Mouse (Mus musculus) hematopoietic stem cell, adult 5-6 weeks (primary cell): ENCODE data around the gene Pcbp2. TPM values are rescaled to one million over a fixed set of nuclear protein-coding genes. Genes with fewer than 3 reads are reported as not detected.

ENCODE experiments used
- ATAC-seq, 2 experiments: fragments of 125-278 bp in 1 of 2; replicated peaks in 1 of 2; 2 replicates each; pipeline ENCODE4 v1.8.0; 2016 to 2017; ENCODE audit warnings: inconsistent platforms in 2 of 2, mild to moderate bottlenecking in 2 of 2, moderate number of reproducible peaks in 2 of 2, low read depth in 1 of 2, moderate TSS enrichment in 1 of 2; ENCODE audit not compliant: low FRiP score in 2 of 2, poor library complexity in 2 of 2, severe bottlenecking in 2 of 2, insufficient read depth in 1 of 2, low TSS enrichment in 1 of 2
- total RNA-seq: library from RNA; stranded (forward); fragments of 172-1452, 232-1000 nt; gene quantifications from 2 replicates; pipeline ENCODE4 v1.2.3, GENCODE M21; 2017

The Pcbp2 gene
- total RNA-seq, result 228 and 317 TPM in 2 replicates

DNA sequence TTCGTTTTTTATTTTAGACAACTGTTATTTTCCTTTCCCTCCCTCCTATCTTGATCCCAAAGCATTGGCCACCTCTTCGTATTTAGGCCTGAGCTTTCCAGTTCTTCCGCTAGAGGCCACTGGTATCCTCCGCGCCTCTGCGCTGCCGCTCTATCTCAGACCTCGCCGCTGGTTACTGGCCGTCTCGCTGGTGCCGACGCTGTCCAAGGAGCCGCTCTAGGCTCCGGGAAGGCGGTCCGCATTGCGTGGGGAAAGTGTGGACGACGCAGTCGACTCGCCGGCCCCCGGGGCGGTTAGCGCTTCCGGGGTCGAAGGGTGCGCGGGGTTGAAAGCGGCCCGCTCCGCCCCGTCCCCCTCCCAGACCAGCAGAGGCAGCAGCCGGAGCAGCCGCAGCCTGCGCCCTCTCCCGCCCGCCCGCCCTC, at the start of gene Pcbp2:
Gene Pcbp2 (plus strand): TSS at position 357 of the 422 bp plus-strand sequence.
- peak; percentile 98 for ATAC-seq

DNA sequence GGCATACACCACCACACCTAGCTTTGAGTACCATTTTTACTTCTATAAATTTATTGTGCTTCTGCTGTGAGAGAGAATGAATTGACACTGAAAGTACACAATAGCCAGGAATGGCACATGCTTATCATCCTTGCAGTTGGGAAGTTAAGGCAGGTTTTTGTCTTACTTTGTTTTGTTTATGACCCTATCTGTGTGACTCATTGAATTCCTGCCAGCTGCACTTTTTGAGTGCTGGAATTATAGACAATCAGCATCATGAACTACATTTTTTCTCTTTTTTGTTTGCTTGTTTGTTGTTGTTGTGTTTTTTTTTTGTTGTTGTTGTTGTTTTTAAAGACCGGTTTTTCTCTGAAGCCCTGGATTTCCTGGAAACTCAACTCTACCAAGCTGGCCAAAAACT, 49.4 kb upstream of the Pcbp2 start:
- ATAC-seq, result no peak

DNA sequence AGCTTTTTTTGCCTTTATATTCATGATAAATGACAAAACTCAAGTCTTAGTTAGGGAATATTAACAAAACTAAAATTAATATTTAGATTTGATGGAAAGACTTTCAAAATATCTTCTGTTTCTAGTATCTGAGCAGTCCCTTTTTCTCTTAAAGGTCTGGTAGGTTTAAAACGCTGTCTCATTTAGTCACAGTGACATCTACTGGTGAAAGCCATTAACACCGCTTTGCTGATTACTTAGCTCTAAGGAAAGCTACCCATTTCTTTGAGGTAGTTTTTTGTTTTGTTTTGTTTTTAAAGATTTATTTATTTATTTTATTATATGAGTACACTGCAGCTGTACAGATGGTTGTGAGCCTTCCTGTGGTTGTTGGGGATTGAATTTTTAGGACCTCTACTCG, 48.9 kb upstream of the Pcbp2 start:
- peak in 1 of 2 experiments; percentile 73; a peak in 2 of 4 replicates for ATAC-seq

DNA sequence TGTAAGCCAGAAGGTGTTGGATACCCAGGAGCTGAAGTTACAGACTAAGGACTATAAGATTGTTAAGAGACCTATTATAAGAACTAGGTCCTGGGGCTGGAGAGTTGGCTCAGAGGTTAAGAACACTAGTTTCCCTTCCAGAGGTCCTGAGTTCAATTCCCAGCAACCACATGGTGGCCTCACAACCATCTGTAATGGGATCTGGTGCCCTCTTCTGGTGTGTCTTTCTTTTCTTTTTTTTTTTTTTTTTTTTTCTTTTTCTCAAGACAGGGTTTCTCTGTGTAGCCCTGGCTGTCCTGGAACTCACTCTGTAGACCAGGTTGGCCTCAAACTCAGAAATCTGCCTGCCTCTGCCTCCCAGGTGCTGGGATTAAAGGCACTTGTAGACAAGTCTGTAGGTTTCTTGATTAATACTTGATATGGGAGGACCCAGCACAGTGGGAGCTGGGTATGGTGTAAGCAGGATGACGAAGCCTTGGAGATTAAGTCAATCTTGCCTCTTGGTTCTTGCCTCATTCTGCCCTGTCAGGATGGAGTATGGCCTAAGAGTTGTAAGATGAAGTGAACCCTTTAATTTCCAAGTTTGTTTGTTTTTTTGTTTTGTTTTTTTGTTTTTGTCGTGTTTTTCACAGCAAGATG, 46.6 kb upstream of the Pcbp2 start:
- ATAC-seq, result no peak

DNA sequence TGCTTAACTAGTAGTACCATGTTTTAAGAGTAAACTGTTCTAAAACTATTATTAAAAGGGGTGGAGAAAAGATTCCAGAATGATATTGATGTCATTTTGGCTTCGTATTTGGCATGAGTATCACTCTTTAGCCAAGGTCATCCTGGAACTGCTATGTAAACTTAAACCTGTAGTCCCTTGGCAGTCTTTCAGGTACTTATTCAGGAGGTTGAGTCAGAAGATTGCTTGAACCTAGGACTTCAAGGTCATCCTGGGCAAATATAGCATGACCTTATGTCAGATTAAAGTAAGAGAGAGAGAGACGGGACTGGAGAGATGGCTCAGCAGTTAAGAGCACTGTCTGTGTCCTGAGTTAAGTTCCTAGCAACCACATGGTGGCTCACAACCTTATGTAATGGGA, 45.7 kb upstream of the Pcbp2 start:
- no peak for ATAC-seq

DNA sequence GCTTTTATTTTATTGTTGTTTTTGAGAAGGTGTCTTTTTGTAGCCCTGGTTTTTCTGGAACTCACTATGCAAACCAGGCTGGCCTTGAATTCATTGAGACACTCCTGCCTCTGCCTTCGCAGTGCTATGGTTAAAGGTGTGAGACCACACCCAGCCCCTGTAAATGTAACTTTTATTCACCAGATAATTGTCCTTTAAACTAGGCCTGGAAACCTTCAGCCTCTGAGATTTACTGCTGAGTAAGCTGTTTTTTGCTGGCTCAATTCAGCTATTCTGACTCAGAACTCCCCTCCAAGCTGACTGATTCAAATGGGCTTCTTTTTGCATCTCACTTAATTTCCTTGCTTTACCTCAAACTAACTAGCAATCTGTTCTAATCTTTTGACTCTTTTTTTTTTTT, 43.4 kb upstream of the Pcbp2 start:
- no peak for ATAC-seq

DNA sequence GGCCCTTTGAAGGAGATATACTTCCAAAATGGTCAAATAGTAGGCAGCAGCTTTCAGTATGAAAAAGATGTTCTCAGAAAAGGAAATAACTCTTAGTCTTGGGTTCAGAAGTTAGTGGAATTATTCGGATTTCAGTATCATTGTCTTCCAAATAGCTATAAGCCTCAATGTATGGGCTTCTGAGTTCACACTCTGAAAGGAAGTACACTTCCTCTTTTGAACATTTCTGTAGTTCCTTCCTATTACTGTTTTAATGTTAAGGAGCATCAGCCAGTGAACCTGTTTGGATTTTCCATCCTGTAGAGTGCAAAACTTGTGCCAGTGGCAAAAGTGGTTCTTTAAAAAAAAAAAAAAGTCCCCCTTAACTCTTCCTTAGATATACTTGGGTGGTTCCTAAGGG, 38.3 kb upstream of the Pcbp2 start:
- no peak for ATAC-seq

DNA sequence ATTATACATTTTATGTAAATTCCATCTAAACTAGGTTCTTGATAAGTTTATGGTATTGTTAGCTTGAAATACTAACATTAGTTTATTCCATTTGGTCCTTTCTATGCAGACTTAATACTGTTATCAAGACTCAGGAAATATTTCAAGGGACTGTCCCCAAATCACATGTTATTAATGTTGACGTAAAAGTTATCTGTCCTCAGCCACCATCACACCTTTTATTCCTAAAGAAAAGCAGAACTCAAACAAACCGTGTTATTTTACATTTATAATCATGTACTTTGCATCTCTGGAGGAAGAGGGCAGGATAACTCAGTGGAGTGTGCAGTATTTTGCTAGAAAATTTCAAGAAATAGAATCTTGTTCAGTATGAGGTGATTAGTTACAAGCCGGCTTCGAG, 37.2 kb upstream of the Pcbp2 start:
- no peak for ATAC-seq

DNA sequence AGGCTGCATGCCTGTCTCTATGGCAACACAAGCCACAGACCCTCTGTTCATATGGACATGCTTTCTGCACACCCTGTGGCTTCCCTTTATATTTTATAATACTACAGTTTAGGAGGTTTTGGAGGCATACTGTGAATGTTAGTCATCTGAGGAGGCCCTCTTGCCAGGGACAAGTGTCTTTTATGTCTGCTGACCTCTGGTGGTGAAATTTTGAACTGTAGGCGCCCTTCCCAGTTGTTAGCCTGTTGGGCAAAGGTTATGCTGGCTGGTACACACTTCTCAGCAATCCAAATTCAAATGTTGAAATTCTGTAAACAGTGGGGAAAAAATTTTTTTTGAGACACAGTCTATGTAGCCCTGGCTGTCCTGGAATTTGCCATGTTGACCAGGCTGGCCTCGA, 27.8 kb upstream of the Pcbp2 start:
- peak; percentile 71 to 82 for ATAC-seq

DNA sequence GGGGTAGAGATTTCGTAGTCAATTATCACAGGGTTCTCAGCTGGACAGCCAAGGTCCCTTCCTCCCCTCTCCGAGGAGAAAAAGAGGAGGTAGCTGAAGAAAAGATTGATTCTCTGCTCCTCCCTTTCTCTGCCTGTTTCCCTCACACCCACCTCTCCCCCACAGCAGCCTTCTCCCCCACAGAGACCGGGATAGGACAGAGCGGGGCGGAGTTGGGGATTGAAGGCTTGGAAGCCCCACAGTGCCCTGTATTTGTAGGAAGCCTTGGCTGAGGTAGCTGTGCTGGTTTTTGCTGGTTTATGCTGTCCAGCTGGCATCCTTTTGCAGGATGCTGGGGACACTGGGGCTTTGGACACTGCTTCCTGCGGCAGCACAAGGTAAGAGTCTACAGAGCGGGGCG, 25.2 kb upstream of the Pcbp2 start, which contains the start of gene Amhr2:
Gene Amhr2 (plus strand): TSS at position 222 of the 400 bp plus-strand sequence.
- no peak for ATAC-seq

DNA sequence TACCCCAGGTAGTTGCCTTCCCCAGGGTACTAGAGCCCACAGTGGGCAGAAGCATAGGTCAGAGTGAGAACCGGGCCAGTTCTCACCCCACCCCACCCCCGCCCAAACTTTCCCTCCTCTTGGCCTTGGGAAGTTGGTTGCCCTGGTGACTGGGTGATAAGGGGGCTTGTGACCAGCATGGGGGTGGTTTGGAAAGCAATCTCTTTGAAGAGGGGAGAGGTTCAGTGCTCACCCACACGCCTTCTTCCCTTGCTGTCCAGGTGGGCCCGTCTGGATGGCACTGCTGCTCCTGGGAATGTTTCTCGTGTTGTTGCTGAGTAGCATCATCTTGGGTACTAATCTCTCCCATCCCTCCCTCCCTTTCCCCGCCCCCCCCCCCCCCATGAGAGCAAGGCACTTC, 23.9 kb upstream of the Pcbp2 start:
- ATAC-seq, result no peak

DNA sequence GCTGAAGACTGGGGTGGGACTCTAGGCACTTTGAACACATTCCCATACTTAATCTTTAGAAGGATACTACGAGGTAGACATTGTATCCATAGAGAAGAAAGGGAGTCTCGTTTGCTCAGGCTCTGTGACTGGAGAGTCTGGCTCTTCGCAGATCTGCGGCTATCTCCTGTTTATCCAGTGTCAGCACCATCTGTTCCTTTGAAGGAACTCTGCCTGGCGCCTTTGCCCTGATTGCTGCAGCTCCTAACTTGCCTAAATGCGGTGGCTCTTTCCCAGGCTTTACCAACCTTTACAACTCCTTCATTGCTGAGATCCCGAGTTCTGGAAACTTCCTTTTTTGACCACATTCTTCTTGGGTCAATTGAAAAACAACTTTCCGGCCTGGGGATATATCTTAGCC, 21.0 kb upstream of the Pcbp2 start:
- ATAC-seq, result no peak

DNA sequence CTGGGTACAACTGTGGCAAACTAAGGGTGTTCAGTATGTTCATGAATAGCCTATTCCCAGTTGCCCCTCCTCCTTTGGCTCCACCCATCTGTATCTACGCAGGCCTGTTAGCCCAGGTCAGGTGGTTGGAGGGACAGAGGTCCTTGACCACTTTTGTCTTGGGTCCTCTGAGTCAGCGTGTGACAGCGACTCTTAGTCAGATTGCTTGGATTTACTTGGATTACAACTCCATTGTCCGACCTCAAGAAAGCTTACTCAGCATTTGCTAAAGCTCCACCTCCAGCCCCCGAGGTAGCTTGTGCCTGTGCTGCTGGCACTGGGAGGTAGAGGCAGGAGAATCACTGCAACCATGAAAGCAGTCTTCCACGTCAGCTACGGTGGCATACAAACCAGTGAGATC, 19.4 kb upstream of the Pcbp2 start:
- no peak for ATAC-seq

DNA sequence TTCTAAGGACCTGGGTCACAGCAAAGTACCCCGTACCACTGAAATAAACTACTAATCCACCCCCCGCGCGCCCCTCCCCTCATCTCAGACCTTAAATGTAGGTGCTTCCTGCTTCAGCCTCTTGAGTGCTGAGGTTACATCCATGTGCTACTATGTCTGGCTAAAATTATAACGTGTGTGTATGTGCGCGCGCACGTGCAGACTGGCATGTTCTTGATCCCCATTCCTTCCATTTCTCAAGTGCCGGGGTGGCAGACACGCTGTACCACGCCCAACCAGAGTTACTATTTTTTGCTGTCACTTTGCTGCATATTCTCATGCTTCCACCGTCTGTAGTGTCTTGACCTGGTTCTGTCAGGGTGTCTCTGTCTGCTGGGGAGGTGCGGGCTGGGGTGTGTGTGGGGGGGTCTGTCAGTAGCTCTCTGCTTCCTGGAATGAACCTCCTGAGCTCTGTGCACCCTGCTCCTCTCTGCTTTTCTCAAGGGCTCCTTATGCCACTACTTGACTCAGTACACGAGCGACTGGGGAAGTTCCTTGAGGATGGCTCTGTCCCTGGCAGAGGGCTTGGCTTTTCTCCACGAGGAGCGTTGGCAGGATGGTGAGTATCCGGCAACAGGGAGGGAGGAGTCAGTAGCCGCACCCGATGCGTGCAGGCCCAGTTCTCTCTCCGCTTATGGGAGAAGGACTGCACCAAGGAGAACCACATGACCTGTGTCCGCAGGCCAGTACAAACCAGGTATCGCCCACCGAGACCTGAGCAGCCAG, 18.5 kb upstream of the Pcbp2 start:
- ATAC-seq, result no peak

DNA sequence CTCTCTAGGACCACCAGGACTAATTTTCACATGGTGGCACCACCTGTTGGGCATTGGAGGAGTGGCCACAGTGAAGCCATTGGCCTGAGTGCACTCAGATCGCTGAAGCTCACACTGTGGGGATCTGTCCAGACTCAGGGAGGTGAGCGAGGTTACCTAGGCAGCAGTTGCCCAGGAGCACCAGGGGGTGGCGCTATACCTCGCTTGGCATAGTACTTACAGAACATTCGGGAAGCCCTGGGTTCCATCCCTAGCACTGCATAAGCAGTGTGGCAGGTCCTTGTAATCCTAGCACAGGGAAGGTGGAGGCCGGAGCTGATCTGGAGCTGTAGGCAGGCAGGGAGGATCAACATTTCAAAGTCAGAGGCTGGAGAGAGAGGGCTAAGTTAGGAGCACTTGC, 14.3 kb upstream of the Pcbp2 start:
- ATAC-seq, result no peak

DNA sequence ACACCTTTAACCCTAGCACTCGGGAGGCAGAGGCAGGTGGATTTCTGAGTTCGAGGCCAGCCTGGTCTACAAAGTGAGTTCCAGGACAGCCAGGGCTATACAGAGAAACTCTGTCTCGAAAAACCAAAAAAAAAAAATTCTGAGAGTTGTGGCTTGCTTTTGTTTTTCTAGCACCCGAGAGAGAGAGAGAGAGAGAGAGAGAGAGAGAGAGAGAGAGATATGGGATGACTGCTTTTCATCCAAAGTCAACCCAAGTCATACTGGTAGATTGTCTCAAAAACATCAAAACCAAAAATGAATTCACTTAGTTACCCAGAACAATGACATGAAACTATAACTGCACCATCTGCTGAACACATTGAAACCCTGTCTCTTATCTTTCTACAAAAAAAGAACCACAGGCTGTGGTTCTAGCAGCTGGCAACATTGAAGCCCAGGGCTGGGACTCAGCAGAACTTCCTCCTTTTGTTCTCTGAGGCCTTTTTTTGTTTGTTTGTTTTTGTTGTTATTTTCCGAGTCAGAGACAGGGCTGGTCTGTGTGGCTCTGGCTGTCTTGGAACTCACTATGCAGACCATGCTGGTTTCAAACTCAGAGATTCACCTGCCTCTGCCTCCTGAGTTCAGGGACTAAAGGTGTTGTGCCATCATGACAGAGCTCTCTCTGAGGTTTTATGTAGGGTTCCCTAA, 12.1 kb upstream of the Pcbp2 start:
- ATAC-seq, result peak; percentile 51 to 65

DNA sequence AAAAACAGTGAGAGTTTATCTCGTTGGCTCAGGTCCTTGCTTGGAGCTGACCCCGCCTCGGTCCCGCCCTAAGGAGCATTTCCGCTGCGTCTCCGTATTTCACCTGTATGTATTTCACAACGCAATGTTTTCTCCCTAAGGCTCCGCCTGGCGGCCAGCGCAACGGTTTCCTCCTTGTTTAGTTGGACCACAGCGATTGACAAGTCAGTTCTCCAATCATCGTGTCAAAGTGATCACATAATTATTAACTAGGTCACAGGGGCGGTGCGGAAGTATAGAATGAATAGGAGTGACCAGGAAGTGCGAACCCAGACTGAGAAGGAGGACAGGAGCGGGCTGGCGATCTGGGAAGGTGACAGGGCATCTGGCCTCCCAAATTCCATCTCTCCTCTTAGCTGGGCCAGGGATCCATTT, 11.4 kb upstream of the Pcbp2 start, which contains the start of gene Prr13:
Gene Prr13 (plus strand): TSS at position 125 of the 414 bp plus-strand sequence.
- peak; percentile 72 to 87 for ATAC-seq

DNA sequence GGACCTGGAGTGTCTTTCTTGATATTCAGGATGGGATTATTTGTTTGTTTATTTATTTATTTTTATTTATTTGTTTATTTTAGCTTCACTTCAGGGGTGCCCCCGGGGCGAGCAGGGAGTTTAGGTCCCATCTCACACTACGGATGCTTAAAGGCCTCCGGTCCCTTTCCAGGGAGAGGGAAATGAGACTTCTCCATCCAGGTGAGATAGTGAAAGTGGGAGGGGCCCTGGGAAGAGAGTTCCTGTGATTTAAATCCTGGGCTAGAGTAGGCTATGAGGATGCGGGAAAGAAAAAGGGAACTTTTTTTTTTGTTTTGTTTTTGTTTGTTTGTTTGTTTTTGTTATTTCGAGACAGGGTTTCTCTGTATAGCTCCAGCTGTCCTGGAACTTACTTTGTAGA, 11.0 kb upstream of the Pcbp2 start:
- no peak for ATAC-seq
